Mouse (Mus musculus): ENCODE measurements around the gene Spint1. TPM values are rescaled to one million over a fixed set of nuclear protein-coding genes. Genes with fewer than 3 reads are reported as not detected.

Gene Spint1
- polyA plus RNA-seq (2017; shearing (Covaris generic)), result not detected

- peak; percentile 34 for ATAC-seq
These were observed at the start of gene Spint1 for GRCm38 (mm10) chr2:119237210-119237870. TSS of gene Spint1 (plus strand) at chr2:119237362.

- peak; percentile 96 for ATAC-seq
These were observed 48.0 kb upstream of the Spint1 start for GRCm38 (mm10) chr2:119189029-119189710.

DNA sequence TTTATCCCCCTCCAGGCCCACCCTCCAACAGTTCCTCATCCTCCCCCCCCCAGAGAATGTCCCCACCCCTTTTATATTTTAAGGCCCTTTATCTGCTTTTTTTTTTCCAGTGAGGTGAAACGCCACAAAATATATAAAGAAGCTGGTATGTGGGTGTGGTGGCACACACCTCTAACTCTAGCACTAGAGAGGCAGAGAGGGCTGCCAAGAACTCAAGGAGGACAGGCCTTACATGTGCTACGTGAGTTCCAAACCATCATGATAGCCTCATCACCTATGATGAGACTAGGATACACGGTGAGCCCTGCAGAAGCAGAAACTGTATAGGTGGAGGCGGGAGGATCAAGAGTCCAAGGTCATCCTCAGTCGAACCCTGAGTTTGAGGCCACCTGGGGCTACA, 46.2 kb upstream of the Spint1 start:
- no peak for ATAC-seq

GRCm38 (mm10) chr2:119194140-119194539, 43.0 kb upstream of the Spint1 start:
- no peak for ATAC-seq

DNA sequence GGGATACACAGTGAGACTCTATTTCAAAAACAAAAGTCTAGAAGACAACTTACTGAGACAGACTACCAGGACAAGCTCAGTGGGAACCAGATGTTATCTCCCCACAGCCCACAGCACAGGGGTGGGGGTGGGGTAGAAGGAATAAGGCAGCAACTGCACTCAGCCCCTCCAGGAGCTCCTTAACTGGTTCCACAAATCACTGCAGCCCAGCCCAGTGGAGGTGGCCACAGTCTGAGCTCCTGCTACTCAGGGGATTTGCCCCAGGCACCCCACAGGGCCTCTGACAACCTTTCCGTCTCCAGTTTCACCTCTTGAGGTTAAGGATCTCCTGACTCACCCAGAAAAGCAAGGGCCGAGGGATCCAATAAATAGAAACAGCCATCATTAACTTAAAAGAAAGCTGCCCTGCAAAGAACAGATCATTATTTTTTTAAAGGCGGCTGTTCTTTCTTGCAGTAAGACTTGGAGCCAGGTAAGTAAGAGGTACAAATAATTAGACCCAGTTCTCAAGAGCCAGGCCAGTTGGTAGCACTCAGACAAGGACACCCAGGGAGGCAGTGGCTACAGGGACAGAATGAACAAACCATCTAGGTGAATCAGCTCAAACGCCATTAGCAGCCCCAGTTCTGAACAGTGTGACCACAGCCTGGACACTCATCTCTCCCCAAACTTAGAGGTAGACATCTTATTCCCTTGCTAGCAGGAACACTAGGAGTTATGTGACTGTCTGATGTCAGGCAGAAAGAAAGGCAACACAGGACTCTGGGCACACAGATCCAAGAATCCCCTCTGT, 40.6 kb upstream of the Spint1 start:
- no peak for ATAC-seq

- ATAC-seq, result no peak
These were observed 39.7 kb upstream of the Spint1 start for GRCm38 (mm10) chr2:119197493-119197892.

GRCm38 (mm10) chr2:119198049-119198448, 39.1 kb upstream of the Spint1 start:
- no peak for ATAC-seq

- ATAC-seq, result no peak
These were observed 38.2 kb upstream of the Spint1 start for GRCm38 (mm10) chr2:119198934-119199333.

GRCm38 (mm10) chr2:119202914-119203453, 34.2 kb upstream of the Spint1 start:
- ATAC-seq, result no peak

DNA sequence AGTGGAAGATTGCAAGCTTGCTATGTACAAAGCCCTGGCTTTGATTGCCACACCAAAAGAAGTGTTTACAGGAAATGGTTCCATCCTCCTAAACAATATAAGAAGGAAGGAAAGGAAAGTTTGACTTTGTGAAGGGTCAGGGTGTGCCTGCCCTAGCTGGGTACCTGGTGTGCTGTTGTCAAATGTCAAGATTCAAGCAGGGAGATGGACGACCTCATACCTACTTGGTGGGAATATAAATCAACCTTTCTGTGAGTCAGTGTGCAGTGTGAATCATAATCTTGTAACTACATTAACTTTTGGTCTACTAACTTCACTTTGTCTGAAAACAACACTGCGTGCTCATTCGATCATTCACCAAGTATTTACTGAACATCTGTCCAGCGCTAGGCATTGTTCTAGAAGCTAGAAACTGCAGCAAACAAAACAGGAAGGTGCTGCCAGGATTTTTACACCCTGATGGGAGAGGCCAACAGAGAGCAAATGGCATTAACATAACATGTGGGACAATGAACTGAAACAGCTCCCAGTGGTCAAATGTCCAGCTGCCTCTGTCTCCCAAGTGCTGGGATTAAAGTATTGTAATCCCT, 33.2 kb upstream of the Spint1 start:
- ATAC-seq, result no peak

DNA sequence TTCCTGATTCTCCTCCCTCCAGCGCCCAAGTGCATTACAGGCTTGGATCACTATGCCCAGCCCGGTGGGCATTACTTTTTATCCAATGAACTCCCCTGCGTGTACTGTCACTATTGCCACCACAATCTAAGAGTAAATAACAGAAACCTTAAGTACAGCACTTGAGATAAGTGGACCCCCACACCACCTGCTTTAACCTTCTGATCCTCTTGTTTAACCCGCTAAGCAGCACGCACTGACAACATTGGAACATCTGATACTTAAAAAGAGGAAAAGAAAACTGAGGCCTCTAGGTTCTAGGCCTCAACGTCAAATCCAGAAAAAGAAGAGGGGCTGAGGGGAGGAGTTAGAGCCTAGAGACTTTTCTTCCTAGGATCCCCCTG, 29.2 kb upstream of the Spint1 start:
- no peak for ATAC-seq

DNA sequence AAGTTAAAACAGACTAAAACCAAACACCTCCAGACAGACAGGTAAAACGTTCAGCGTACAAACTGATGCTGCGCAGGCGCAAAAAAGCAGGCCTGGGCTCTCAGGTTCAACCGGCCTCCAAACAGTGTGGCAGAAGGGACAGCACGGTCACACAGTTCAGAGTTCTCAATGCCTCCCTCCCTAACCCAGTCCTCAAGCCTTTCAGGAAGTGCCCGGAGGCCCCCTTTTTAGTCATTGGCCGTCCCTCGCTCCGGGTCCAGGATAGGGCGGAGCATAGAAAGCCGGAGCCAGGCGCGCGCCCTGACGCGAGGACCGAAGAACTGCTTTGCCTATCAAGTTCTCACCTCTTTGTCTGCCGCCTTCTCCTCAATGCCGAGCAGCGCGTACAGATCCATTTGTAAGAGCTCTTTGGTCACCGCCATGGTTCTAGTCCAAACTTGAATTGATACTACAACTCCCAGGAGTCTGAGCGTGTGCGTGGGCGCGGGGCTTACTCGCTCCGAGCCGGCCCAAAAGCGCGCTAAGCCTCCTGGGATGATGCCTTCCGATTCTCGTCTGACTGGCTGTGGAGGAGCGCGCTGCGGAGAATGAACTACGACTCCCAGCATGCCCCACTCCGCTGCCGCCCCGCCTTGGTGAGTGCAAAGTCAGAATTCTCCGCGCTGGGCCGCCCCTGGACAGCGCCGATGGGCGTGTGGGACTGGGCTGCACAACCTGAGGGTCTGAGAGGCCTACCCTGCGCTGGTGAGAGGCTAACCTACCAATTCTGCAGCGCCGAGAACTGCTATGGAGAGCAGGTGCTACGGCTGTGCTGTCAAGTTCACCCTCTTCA, 28.6 kb upstream of the Spint1 start, which contains the start of the genes Zfyve19 and Dnajc17:
Gene Zfyve19, plus strand, starts transcription at position 274 of the 832 bp plus-strand sequence.
Gene Dnajc17, minus strand, starts transcription at position 452 of the 832 bp plus-strand sequence.
- peak; percentile 98 for ATAC-seq

GRCm38 (mm10) chr2:119209176-119209507, 28.0 kb upstream of the Spint1 start:
- peak; percentile 15 for ATAC-seq

DNA sequence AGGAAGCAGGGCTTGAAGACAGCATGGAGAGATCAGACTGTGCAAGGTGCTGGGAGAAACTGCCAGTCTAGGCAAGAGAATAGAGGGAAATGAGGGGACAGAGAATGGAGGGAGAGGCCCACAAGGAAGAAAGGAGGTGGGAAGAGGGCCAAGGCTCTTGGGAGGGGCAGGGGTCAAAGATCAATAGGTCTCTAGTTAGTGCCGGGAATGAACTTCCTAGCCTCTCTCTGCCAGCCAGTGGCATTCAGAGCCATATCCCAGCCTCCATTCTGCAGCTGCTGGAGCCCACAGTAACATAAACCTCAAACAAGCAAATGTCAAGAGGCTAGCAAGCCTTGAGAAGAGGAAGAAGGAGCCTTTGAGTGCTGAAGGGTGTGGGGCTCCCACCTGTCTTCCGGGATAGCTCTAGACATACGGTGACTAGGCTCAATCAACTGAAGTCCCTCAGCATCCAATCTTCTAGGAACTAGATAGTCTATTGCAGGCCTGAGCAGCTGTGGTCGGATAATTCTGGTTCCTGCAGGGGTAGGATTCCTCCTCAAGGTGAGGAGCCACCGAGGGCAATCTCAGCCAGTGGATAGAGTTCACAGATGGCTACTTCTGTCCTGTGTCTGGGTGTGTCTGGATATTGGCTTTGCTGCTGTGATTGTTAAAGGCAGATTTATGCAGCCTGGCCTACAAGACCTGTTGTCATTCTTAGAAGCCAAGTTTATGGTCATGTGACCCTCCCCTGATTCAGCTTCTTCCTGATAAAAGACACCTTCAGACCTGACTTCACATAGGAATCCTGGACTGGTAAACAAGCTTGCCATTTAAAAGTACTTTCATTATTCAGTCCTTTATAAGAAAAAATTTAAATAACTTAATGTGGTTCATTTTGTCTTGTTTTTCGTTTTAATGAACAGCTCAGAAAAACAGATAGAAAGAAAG, 7.1 kb upstream of the Spint1 start, which contains the start of gene Ppp1r14d:
Gene Ppp1r14d, minus strand, starts transcription at position 132 of the 930 bp plus-strand sequence.
- no peak for ATAC-seq

DNA sequence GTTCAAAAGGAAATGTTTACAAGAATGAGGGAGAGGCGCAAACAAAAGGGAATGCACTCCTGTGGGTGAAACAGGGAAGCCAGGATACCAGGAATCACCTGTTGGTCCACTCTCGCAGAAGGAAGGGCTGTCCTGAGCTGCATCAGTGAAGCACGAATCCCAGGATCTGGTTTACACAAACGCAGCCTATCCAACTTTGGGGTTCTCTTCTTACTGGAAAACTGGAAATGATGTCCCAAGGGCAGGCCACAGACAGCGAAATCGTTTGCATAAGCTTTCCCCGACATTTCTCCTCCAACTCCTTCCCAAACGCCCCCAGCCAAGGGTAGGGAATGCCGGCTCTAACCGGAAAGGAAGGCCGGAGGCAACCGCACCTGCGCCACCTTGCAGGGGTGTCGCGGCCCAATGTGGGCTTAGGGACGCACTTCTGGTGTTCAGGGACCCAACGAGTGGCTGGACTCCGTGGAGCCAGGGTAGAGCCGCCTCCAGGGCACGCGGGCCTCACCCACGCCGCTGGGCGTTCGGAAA, 416 bp upstream of the Spint1 start:
- ATAC-seq, result no peak

- no peak for ATAC-seq
These were observed 684 bp downstream of the Spint1 start for GRCm38 (mm10) chr2:119237871-119238220.

- no peak for ATAC-seq
These were observed 1.5 kb downstream of the Spint1 start for GRCm38 (mm10) chr2:119238671-119239070.

- ATAC-seq, result no peak
These were observed 3.1 kb downstream of the Spint1 start for GRCm38 (mm10) chr2:119240075-119240818.

DNA sequence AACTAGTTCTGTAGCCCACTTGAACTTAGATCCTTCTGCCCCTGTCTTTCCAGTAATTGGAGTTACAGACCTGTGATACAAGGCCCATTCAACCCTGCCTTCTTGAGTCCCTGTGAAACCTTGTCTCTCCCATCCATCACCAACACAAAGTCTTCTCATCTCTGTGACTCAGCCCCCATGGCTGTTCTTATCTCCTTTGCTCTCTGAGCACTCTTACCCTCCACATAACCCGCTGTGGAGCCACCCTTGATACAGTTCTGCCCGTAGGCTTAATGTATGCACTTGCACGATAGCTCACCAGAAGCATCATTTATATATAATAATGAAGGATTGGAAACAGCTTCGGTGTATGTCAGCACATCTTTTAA, 3.6 kb downstream of the Spint1 start:
- no peak for ATAC-seq

DNA sequence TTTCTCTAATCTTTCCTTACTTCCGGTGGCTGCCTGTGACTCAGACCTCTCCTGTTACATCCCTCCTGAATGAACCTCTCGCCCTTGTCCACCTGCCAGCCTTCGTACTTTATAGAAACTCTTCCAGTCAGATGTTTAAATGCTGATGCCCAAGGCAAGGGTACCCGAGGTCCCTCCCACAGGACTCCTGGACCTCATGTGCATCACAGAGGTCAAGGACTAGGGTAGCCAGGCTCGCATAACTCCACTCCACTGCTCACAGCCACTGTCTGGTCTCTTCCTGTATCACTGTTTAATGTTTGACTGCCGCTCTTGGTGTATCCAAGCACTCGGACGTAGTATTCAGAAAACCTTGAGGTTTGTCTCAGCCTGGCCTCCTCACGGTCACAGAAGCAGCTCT, 5.4 kb downstream of the Spint1 start:
- ATAC-seq, result no peak
